Mouse (Mus musculus) MEL (cell line): ENCODE measurements around the gene Dthd1. TPM values are rescaled to one million over a fixed set of nuclear protein-coding genes. Genes with fewer than 3 reads are reported as not detected.

Experiments used
- DNase-seq: peaks from one replicate; pipeline ENCODE4 v3.0.0; 2011; ENCODE audit warnings: low read depth, low spot score
- H3K27ac ChIP-seq: 2 replicates; pipeline ENCODE4 v1.5.1; 2012; ENCODE audit warnings: low read depth, mild to moderate bottlenecking, control low read depth, low read length, moderate library complexity; ENCODE audit not compliant: control insufficient read depth
- H3K27me3 ChIP-seq, 2 experiments: fragments of 150-350 bp in 1 of 2; sonication (generic) in 1 of 2; 2 replicates each; pipeline ENCODE4 v1.6.1; 2012; ENCODE audit warnings: low read length in 2 of 2, mild to moderate bottlenecking in 2 of 2, improper control_type of control experiment in 1 of 2, moderate library complexity in 1 of 2; ENCODE audit not compliant: insufficient read depth in 2 of 2, control insufficient read depth in 1 of 2
- H3K36me3 ChIP-seq, 2 experiments: 2 replicates each; pipeline ENCODE4 v1.6.1; 2012 to 2014; ENCODE audit warnings: low read length in 2 of 2, improper control_type of control experiment in 1 of 2, inconsistent platforms in 1 of 2, mild to moderate bottlenecking in 1 of 2; ENCODE audit not compliant: insufficient read depth in 2 of 2, control insufficient read depth in 1 of 2
- H3K4me1 ChIP-seq, 2 experiments: fragments of 150-350 bp in 1 of 2; sonication (generic) in 1 of 2; 2 replicates each; pipeline ENCODE4 v1.6.1; 2012; ENCODE audit warnings: low read length in 2 of 2, improper control_type of control experiment in 1 of 2, mild to moderate bottlenecking in 1 of 2; ENCODE audit not compliant: insufficient read depth in 2 of 2, control insufficient read depth in 1 of 2
- H3K4me3 ChIP-seq, 2 experiments: fragments of 150-350 bp in 1 of 2; sonication (generic) in 1 of 2; 2 replicates each; pipeline ENCODE4 v1.5.1; 2012; ENCODE audit warnings: low read depth in 2 of 2, low read length in 2 of 2, mild to moderate bottlenecking in 2 of 2, moderate library complexity in 2 of 2, control low read depth in 1 of 2, improper control_type of control experiment in 1 of 2; ENCODE audit not compliant: control insufficient read depth in 1 of 2, insufficient read depth in 1 of 2
- H3K79me2 ChIP-seq: 2 replicates; pipeline ENCODE4 v1.6.1; 2012; ENCODE audit warnings: mild to moderate bottlenecking, low read length, moderate library complexity; ENCODE audit not compliant: control insufficient read depth, poor library complexity, insufficient read depth
- H3K9ac ChIP-seq: 2 replicates; pipeline ENCODE4 v1.6.1; 2012; ENCODE audit warnings: low read depth, mild to moderate bottlenecking, control low read depth, low read length, moderate library complexity; ENCODE audit not compliant: control insufficient read depth, poor library complexity, severe bottlenecking
- H3K9me3 ChIP-seq: fragments of 150-350 bp; sonication (generic); replicated peaks from 2 replicates; pipeline ENCODE4 v1.6.1; 2012; ENCODE audit warnings: mild to moderate bottlenecking, low read length, improper control_type of control experiment, moderate library complexity; ENCODE audit not compliant: insufficient read depth
- BHLHE40 ChIP-seq: IDR thresholded peaks from 2 replicates; pipeline ENCODE4 v1.6.1; 2012; ENCODE audit warnings: low read depth, mild to moderate bottlenecking, inconsistent platforms, low read length, improper control_type of control experiment, borderline replicate concordance
- CHD2 ChIP-seq: IDR thresholded peaks from 2 replicates; pipeline ENCODE4 v1.6.1; 2011; ENCODE audit warnings: low read length, improper control_type of control experiment
- CTCF ChIP-seq, 3 experiments: IDR thresholded peaks in 2 of 3; conservative IDR thresholded peaks in 1 of 3; 2 replicates each; pipeline ENCODE4 v1.5.1; 2011 to 2012; ENCODE audit warnings: low read length in 3 of 3, low read depth in 2 of 3, mild to moderate bottlenecking in 2 of 3, improper control_type of control experiment in 1 of 3, inconsistent platforms in 1 of 3, mixed read lengths in 1 of 3, moderate library complexity in 1 of 3; ENCODE audit not compliant: control insufficient read depth in 1 of 3, insufficient read depth in 1 of 3, poor library complexity in 1 of 3, severe bottlenecking in 1 of 3
- ELF1 ChIP-seq: IDR thresholded peaks from 2 replicates; pipeline ENCODE4 v1.6.1; 2014; ENCODE audit warnings: low read depth, mild to moderate bottlenecking, inconsistent platforms, low read length, improper control_type of control experiment, moderate library complexity
- EP300 ChIP-seq, 2 experiments: IDR thresholded peaks; 2 replicates each; pipeline ENCODE4 v1.6.1; 2011; ENCODE audit warnings: improper control_type of control experiment in 2 of 2, low read length in 2 of 2, low read depth in 1 of 2, mild to moderate bottlenecking in 1 of 2
- ETS1 ChIP-seq: IDR thresholded peaks from 2 replicates; pipeline ENCODE4 v1.6.1; 2012; ENCODE audit warnings: low read depth, mild to moderate bottlenecking, inconsistent platforms, low read length, improper control_type of control experiment, moderate library complexity
- GABPA ChIP-seq: IDR thresholded peaks from 2 replicates; pipeline ENCODE4 v1.6.1; 2012; ENCODE audit warnings: low read depth, mild to moderate bottlenecking, inconsistent platforms, low read length, improper control_type of control experiment, moderate library complexity
- GATA1 ChIP-seq: IDR thresholded peaks from 2 replicates; pipeline ENCODE4 v1.6.1; 2011; ENCODE audit warnings: low read depth, low read length, improper control_type of control experiment
- HCFC1 ChIP-seq: IDR thresholded peaks from 2 replicates; pipeline ENCODE4 v1.6.1; 2012; ENCODE audit warnings: low read depth, mild to moderate bottlenecking, inconsistent platforms, low read length, improper control_type of control experiment, moderate library complexity
- JUND ChIP-seq: IDR thresholded peaks from 2 replicates; pipeline ENCODE4 v1.6.1; 2011; ENCODE audit warnings: low read depth, mild to moderate bottlenecking, improper control_type of control experiment, low read length
- KAT2A ChIP-seq: conservative IDR thresholded peaks from 2 replicates; pipeline ENCODE4 v1.6.1; 2012; ENCODE audit warnings: low read depth, low read length, improper control_type of control experiment, inconsistent platforms
- MAX ChIP-seq: IDR thresholded peaks from 2 replicates; pipeline ENCODE4 v1.6.1; 2011; ENCODE audit warnings: low read length, improper control_type of control experiment
- MAZ ChIP-seq: IDR thresholded peaks from 2 replicates; pipeline ENCODE4 v1.6.1; 2012; ENCODE audit warnings: low read depth, mild to moderate bottlenecking, inconsistent platforms, low read length, improper control_type of control experiment
- MEF2A ChIP-seq: IDR thresholded peaks from 2 replicates; pipeline ENCODE4 v1.6.1; 2014; ENCODE audit warnings: low read depth, mild to moderate bottlenecking, inconsistent platforms, low read length, improper control_type of control experiment; ENCODE audit not compliant: poor library complexity, insufficient replicate concordance, severe bottlenecking; ENCODE audit errors: extremely low read depth
- MXI1 ChIP-seq: IDR thresholded peaks from 2 replicates; pipeline ENCODE4 v1.6.1; 2011; ENCODE audit warnings: mild to moderate bottlenecking, low read depth, low read length, improper control_type of control experiment
- MYB ChIP-seq: IDR thresholded peaks from 2 replicates; pipeline ENCODE4 v1.6.1; 2011; ENCODE audit warnings: mild to moderate bottlenecking, low read depth, low read length, improper control_type of control experiment
- MYC ChIP-seq: IDR thresholded peaks from 2 replicates; pipeline ENCODE4 v1.6.1; 2011; ENCODE audit warnings: low read depth, mild to moderate bottlenecking, low read length, improper control_type of control experiment, moderate library complexity
- POLR2A ChIP-seq, 2 experiments: IDR thresholded peaks; 2 replicates each; pipeline ENCODE4 v1.6.1; 2011 to 2012; ENCODE audit warnings: low read length in 2 of 2, mild to moderate bottlenecking in 2 of 2, control low read depth in 1 of 2, improper control_type of control experiment in 1 of 2, low read depth in 1 of 2, moderate library complexity in 1 of 2; ENCODE audit not compliant: control insufficient read depth in 1 of 2, insufficient read depth in 1 of 2, poor library complexity in 1 of 2
- POLR2AphosphoS2 ChIP-seq: IDR thresholded peaks from 2 replicates; pipeline ENCODE4 v1.6.1; 2011; ENCODE audit warnings: low read length, improper control_type of control experiment
- POLR2AphosphoS5 ChIP-seq: IDR thresholded peaks from 2 replicates; pipeline ENCODE4 v1.6.1; 2012; ENCODE audit warnings: low read depth, borderline replicate concordance, mild to moderate bottlenecking, inconsistent platforms, low read length, moderate library complexity, mixed read lengths
- RAD21 ChIP-seq: IDR thresholded peaks from 2 replicates; pipeline ENCODE4 v1.6.1; 2011; ENCODE audit warnings: mild to moderate bottlenecking, low read depth, low read length, improper control_type of control experiment
- RCOR1 ChIP-seq: IDR thresholded peaks from 2 replicates; pipeline ENCODE4 v1.6.1; 2012; ENCODE audit warnings: low read depth, mild to moderate bottlenecking, inconsistent platforms, low read length, improper control_type of control experiment
- SIN3A ChIP-seq: IDR thresholded peaks from 2 replicates; pipeline ENCODE4 v1.6.1; 2012; ENCODE audit warnings: low read length, improper control_type of control experiment, inconsistent platforms
- SMC3 ChIP-seq: IDR thresholded peaks from 2 replicates; pipeline ENCODE4 v1.6.1; 2011; ENCODE audit warnings: low read depth, low read length, improper control_type of control experiment
- TAL1 ChIP-seq: IDR thresholded peaks from 2 replicates; pipeline ENCODE4 v1.6.1; 2012; ENCODE audit warnings: mild to moderate bottlenecking, inconsistent platforms, low read length, moderate library complexity, mixed read lengths
- TCF12 ChIP-seq: IDR thresholded peaks from 2 replicates; pipeline ENCODE4 v1.6.1; 2014; ENCODE audit warnings: low read depth, mild to moderate bottlenecking, inconsistent platforms, low read length, improper control_type of control experiment, moderate library complexity
- UBTF ChIP-seq: IDR thresholded peaks from 2 replicates; pipeline ENCODE4 v1.6.1; 2012; ENCODE audit warnings: low read depth, mild to moderate bottlenecking, inconsistent platforms, low read length, improper control_type of control experiment, moderate library complexity, borderline replicate concordance; ENCODE audit not compliant: insufficient read depth
- USF1 ChIP-seq: IDR thresholded peaks from 2 replicates; pipeline ENCODE4 v1.6.1; 2014; ENCODE audit warnings: low read depth, mild to moderate bottlenecking, inconsistent platforms, low read length, improper control_type of control experiment, moderate library complexity
- USF2 ChIP-seq, 2 experiments: IDR thresholded peaks; 2 replicates each; pipeline ENCODE4 v1.6.1; 2011 to 2012; ENCODE audit warnings: improper control_type of control experiment in 2 of 2, low read length in 2 of 2, borderline replicate concordance in 1 of 2, inconsistent platforms in 1 of 2, low read depth in 1 of 2, mild to moderate bottlenecking in 1 of 2; ENCODE audit not compliant: insufficient read depth in 1 of 2
- ZC3H11A ChIP-seq: IDR thresholded peaks from 2 replicates; pipeline ENCODE4 v1.6.1; 2012; ENCODE audit warnings: low read depth, mild to moderate bottlenecking, inconsistent platforms, low read length, improper control_type of control experiment
- ZMIZ1 ChIP-seq: IDR thresholded peaks from 2 replicates; pipeline ENCODE4 v1.6.1; 2012; ENCODE audit warnings: low read depth, mild to moderate bottlenecking, inconsistent platforms, low read length, improper control_type of control experiment, moderate library complexity
- ZNF384 ChIP-seq: IDR thresholded peaks from 2 replicates; pipeline ENCODE4 v1.6.1; 2012; ENCODE audit warnings: low read depth, mild to moderate bottlenecking, inconsistent platforms, low read length, improper control_type of control experiment
- polyA plus RNA-seq, 2 experiments: library from polyadenylated mRNA; stranded (reverse) in 1 of 2; unstranded in 1 of 2; fragments of >175 nt in 1 of 2; fragments of >200 nt in 1 of 2; gene quantifications; 2 replicates each; pipeline versions ENCODE4 v1.2.1 to v1.2.4; 2012; ENCODE audit warnings: low replicate concordance in 2 of 2, low read depth in 1 of 2; ENCODE audit not compliant: insufficient read length in 2 of 2, insufficient read depth in 1 of 2, missing spikeins in 1 of 2
- total RNA-seq: library from RNA; depleted of rRNA; stranded (reverse); fragments of 300-350 nt; gene quantifications from 2 replicates; pipeline ENCODE4 v1.2.3, GENCODE M21; 2012

Gene Dthd1
- total and polyA plus RNA-seq, 3 experiments = not detected

GRCm38 (mm10) chr5:62879530-62879929, 65.9 kb downstream of the Dthd1 start:
- Histone ChIP-seq H3K4me3 (no peak overlapping the region), H3K27me3 (no peaks in the 10 kb centered on the region), H3K27ac (no peak overlapping the region), H3K9ac (no peak overlapping the region), H3K4me1 (no peaks in the 10 kb centered on the region), H3K9me3 (no peaks in the 10 kb centered on the region), H3K79me2 (no peaks in the 10 kb centered on the region), H3K36me3 (no peaks in the 10 kb centered on the region)
- TF ChIP-seq GABPA (no peak), ZNF384 (no peak), MAZ (no peak), ZMIZ1 (no peak), BHLHE40 (no peak), CHD2 (no peak), TCF12 (no peak), POLR2AphosphoS5 (no peak), TAL1 (no peak), ELF1 (no peak), JUND (no peak), USF1 (no peak), KAT2A (no peak), CTCF (IDR thresholded peaks at IDR 0.05 in 2 of 3, conservative IDR thresholded peaks at IDR 0.05 in 1 of 3; ENCODE audit: control insufficient read depth in 1 of 3, insufficient read depth in 1 of 3, low read depth in 2 of 3, low read length in 3 of 3, poor library complexity in 1 of 3, severe bottlenecking in 1 of 3) (no peak)
- no peak for DNase-seq

DNA sequence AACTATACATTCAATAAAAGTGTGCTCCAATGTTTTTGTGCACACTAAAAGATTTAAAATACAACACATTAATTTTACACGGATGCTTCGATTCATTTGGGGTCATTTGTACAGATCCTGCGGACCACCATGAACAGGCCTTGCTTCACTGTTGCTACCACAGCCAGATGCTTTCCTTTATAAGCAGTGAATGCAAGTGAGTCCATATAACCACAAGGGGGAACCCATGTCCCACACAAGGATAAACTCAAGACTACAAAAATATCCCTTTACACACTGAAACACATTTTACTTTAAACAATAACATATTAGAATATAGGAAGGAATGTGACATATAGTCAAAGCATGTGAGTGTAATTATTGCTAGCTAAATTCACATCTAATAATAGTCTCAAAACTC, 81.7 kb downstream of the Dthd1 start:
- Histone ChIP-seq H3K27me3 (no peaks in the 10 kb centered on the region), H3K9me3 (no peaks in the 10 kb centered on the region), H3K27ac (no peak overlapping the region), H3K79me2 (no peaks in the 10 kb centered on the region), H3K36me3 (no peaks in the 10 kb centered on the region), H3K4me3 (no peak overlapping the region), H3K4me1 (no peaks in the 10 kb centered on the region), H3K9ac (no peak overlapping the region)
- peak; percentile 8 for DNase-seq
- no peak for TF ChIP-seq GATA1
- TF ChIP-seq KAT2A = no peak
- TF ChIP-seq ETS1 = no peak
- TF ChIP-seq MYC = no peak
- no peak for TF ChIP-seq MEF2A
- TF ChIP-seq EP300 (IDR thresholded peaks at IDR 0.05; ENCODE audit: low read depth in 1 of 2, low read length in 2 of 2) = no peak
- TF ChIP-seq RCOR1 = no peak
- no peak for TF ChIP-seq UBTF
- peak in 1 of 3 experiments; percentile 25; a peak in 1 of 6 replicates for TF ChIP-seq CTCF (IDR thresholded peaks at IDR 0.05 in 2 of 3, conservative IDR thresholded peaks at IDR 0.05 in 1 of 3; ENCODE audit: control insufficient read depth in 1 of 3, insufficient read depth in 1 of 3, low read depth in 2 of 3, low read length in 3 of 3, poor library complexity in 1 of 3, severe bottlenecking in 1 of 3)
- 0 out of 2 replicates have a peak, but pooled peaks have one; percentile 7 for TF ChIP-seq ZC3H11A
- no peak for TF ChIP-seq MAX
- TF ChIP-seq MYB = no peak
- no peak for TF ChIP-seq USF2 (IDR thresholded peaks at IDR 0.05; ENCODE audit: borderline replicate concordance in 1 of 2, insufficient read depth in 1 of 2, low read depth in 1 of 2, low read length in 2 of 2)
- no peak for TF ChIP-seq POLR2A (IDR thresholded peaks at IDR 0.05; ENCODE audit: control insufficient read depth in 1 of 2, insufficient read depth in 1 of 2, low read depth in 1 of 2, low read length in 2 of 2, poor library complexity in 1 of 2)
- TF ChIP-seq MXI1 = no peak
- TF ChIP-seq POLR2AphosphoS2 = no peak
- TF ChIP-seq CHD2 = no peak
- TF ChIP-seq SMC3 = 0 out of 2 replicates have a peak, but pooled peaks have one; percentile 18
- peak; percentile 33 for TF ChIP-seq RAD21
- no peak for TF ChIP-seq GABPA
- no peak for TF ChIP-seq SIN3A
- TF ChIP-seq HCFC1 = no peak
- no peak for TF ChIP-seq MAZ
